Mouse (Mus musculus) heart, adult 8-10 months (tissue): ENCODE results near the gene Tas2r109. TPM values are rescaled to one million over a fixed set of nuclear protein-coding genes. Genes with fewer than 3 reads are reported as not detected.
"Not testable (repeated sequence)": the region's sequence is repeated elsewhere in the genome, so short reads cannot be mapped to it uniquely, and the experiment has no call there.

Experiments
- DNase-seq: peaks from one replicate; pipeline ENCODE4 v3.0.0; 2022; ENCODE audit warnings: low spot score
- total RNA-seq, 4 experiments: library from RNA; stranded (reverse); gene quantifications; 2 replicates each; pipeline ENCODE4 v1.2.4; 2022

Gene Tas2r109
- not detected for total RNA-seq

- DNase-seq: no peak
Observed at GRCm38 (mm10) chr6:132980865-132981264, at the start of gene Tas2r109. TSS of gene Tas2r109 (minus strand) at chr6:132980965.

- DNase-seq: no peak
Observed at GRCm38 (mm10) chr6:132957819-132958218, 22.9 kb downstream of the Tas2r109 start, which contains the start of gene Tas2r131. TSS of gene Tas2r131 (minus strand) at chr6:132957919.

- no peak for DNase-seq
Observed at GRCm38 (mm10) chr6:132950802-132951201, 30.0 kb downstream of the Tas2r109 start, which contains the start of gene Tas2r129. TSS of gene Tas2r129 (plus strand) at chr6:132951102.

- DNase-seq: not testable (repeated sequence)
Observed at GRCm38 (mm10) chr6:132941376-132941775, 39.4 kb downstream of the Tas2r109 start.

Other genes with a start within 250 kb of the Tas2r109 start
- gene Tas2r115, start 242.9 kb downstream of the Tas2r109 start, total RNA-seq: not detected
- gene Tas2r124, start 226.2 kb downstream of the Tas2r109 start, total RNA-seq: not detected
- not detected for gene Tas2r102, start 218.8 kb downstream of the Tas2r109 start, total RNA-seq
- gene Tas2r136, start 202.8 kb downstream of the Tas2r109 start, total RNA-seq: not detected
- gene Tas2r117, start 178.1 kb downstream of the Tas2r109 start, total RNA-seq: not detected
- gene Tas2r123, start 133.8 kb downstream of the Tas2r109 start, total RNA-seq: not detected
- not detected for gene Tas2r116, start 125.5 kb downstream of the Tas2r109 start, total RNA-seq
- gene Tas2r110, start 113.0 kb downstream of the Tas2r109 start, total RNA-seq: not detected
- not detected for gene Tas2r113, start 88.0 kb downstream of the Tas2r109 start, total RNA-seq
- not detected for gene Tas2r125, start 71.3 kb downstream of the Tas2r109 start, total RNA-seq
- not detected for gene Tas2r129, start 29.9 kb downstream of the Tas2r109 start, total RNA-seq
- not detected for gene Tas2r131, start 23.0 kb downstream of the Tas2r109 start, total RNA-seq
- gene Tas2r103, start 56.1 kb upstream of the Tas2r109 start, total RNA-seq: not detected
- not detected for gene Tas2r140, start 74.9 kb upstream of the Tas2r109 start, total RNA-seq
- gene Smim10l1, start 123.9 kb upstream of the Tas2r109 start, total RNA-seq: 10 to 100 TPM; 64.7 to 74.0 (median 71.1) TPM